Mouse (Mus musculus) kidney, postnatal 4 days (tissue): ENCODE data around the gene Slc28a1.
"Not testable (repeated sequence)": the region's sequence is repeated elsewhere in the genome, so short reads cannot be mapped to it uniquely, and the experiment has no call there.

Experiments
- DNase-seq, 2 experiments: peaks; one replicate each; pipeline ENCODE4 v3.0.0; 2021; ENCODE audit warnings: mixed read lengths in 2 of 2

Slc28a1 gene

DNA sequence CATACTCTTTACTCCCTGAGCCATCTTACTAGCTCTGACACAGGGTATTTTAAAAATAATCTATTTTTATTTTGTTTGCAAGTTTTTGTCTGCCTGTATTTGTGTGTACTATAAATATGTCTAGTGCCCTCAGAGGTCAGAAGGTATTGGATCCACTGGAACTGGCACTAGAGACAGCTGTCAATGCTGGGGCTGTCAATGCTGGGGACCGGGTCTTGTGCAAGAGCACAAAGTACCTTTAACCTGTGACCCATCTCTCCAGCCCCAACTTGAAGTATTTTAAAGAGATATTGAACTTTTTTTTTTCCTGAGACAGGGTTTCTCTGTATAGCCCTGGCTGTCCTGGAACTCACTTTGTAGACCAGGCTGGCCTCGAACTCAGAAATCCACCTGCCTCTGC lies 59.3 kb downstream of the Slc28a1 start:
- no peak for DNase-seq

DNA sequence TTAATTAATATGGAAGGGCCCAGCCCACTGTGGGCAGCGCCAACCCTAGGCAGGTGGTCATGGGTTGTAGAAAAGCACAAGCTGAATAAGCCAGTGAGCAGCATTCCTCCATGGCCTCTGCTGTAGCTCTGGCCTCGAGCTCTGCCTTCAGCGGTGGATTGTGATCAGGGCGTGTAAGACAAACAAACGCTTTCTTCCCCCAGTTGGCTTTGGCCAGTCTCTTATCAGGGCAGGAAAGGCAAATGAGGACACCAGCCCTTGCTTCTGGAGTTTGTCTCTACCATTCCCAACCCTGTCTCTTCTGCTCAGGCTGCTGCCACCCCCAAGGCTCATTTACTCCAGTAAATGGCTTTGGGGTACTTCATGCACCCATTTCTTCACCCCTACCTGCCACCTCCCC lies 60.1 kb downstream of the Slc28a1 start:
- no peak for DNase-seq

DNA sequence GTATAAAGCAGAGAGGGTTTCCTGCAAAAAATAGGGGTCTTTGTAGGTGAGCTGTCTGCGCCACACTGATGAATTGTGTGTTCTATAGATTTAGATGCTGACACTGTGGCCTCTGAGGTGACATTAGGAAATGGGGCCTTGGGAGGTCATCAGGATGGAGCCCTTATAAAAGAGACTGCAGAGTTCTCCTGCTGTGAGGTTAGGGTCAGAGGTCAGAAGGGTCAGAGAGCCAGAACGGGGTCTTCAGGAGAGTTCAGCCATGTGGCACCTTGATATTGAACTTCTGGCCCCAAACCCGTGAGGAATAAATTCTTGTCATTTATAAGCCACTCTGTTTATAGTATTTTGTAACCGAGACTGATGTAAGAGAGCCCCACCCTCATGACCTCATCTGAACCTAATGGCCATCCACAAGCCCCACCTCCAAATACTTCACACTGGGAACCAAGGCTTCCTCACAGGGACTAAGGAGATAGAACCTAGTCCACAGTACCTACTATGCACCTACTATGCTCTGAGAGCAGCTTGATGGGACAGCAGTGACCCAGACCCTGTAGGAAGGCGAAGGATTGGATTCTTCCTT lies 61.7 kb downstream of the Slc28a1 start:
- DNase-seq, result no peak

DNA sequence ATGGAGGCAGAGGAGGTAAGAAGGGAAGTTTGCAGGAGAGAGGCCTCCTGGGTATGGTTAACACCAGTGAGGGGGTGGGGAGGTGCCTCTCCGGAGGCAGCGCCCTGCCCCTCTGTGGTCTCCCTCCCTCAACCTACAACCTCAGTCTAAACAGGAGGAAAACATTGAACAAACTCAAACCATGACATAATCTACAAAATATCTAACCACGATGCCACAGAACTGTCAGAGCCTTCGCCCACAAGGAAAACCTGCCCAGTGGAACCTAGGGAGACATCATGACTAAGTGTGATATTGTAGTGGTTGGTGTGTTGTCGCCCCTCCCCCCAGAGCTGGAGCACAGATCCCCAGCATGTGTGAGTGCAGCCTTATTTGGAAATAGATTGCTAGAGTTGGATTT lies 64.9 kb downstream of the Slc28a1 start:
- no peak for DNase-seq

DNA sequence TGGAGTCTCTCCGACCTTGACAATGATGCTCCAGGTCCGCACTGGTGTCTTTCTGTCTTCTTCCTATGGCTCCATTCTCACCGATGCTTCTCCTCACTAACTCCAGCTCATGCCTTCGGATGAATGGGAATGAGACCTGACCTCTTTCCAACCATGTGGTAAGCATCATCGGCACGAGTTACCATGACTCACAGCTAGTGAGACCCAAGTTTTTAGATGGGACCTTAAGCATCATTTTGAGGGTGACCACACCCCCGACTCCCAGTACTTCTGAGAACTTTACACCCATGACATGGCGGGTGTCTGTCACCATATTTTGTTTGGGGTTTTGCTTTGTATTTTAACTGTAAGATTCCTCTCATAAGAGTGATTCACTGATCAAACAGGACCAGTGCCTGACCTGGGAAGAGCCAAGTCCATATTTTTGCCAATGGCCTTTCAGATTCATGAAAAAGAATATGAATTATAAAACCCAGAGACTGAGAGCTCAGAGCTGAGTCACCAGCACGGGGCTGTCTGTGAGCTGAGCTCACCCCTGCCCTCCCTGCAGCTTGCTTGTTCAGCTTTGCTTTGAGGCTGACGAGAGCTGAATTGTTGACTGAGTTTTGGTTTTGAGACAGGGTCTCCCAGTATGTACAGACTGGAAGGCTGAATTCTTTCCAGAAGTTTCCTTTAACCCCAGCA lies 68.0 kb downstream of the Slc28a1 start:
- DNase-seq, result no peak

DNA sequence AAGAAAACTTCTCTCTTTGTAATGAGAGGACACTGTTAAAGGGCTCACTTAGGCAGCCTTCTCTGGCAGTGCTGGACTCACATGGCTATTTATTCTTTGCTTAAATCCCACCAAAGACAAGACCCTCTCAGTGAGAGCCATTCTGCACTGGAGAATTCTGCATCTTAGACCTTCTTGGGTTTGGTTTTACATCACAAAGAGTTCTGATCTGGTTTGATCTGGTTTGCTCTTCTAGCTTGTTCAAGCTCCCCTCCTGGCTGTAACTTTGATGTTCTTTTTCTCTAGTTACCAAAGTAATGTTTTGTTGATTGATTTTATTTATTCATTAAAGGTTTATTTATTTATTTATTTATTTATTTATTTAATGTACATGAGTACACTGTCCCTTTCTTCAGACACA lies 68.6 kb downstream of the Slc28a1 start:
- DNase-seq, result no peak

DNA sequence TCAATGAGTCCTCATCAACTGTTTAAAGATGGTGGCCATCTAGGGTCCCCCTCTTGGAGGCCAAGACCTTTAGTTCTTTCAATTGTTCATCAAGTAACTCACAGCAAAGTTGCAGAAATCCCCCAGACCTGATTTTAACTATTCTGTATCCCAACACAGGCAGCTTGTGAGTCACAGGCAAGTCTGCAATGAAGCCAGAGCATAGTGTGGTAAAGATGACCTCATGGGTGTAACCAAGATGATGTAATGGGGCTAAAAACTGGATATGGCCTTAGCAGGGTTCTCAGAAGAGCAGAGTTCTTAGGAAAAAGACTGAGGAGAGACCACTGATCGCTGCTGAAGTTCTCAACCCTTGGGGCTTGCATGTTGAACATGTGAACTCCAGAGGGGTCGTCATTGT lies 69.5 kb downstream of the Slc28a1 start:
- DNase-seq, result no peak

DNA sequence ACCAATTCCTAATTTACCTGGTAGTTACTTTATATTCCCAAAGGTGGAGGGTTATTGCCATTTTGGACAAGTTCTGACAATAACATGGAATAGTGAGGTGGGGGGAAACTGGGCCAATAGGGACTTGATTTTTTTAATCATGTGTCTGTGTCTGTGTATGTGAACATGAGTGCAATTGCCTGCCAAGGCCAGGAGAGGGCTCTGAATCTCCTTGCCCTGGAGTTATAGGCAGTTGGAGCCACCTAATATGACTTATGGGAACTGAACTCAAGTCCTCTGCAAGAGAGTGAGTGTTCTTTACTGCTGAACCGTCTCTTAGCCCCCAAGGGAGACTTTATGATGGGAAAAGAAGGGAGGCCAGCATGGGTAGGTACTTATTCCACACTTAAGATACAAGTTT lies 70.1 kb downstream of the Slc28a1 start:
- DNase-seq, result no peak

DNA sequence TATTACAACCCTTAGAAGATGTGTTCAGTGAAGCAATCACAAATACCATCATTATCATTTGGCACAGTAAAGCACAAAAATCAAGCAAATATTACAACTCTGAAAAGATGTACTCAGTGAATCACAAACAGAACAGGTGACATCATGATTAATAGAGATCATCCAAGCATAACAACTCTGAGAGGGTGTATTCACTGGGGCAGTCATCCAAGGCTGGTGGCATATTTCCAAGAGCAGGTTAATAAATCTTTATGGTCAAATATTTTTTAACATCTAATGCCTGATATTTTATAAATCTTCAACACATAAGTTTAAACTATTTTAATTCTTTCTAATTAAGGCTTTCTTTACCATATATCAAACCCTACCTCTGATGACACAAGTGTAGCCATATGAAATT lies 71.4 kb downstream of the Slc28a1 start:
- peak; percentile 48 to 58 for DNase-seq

DNA sequence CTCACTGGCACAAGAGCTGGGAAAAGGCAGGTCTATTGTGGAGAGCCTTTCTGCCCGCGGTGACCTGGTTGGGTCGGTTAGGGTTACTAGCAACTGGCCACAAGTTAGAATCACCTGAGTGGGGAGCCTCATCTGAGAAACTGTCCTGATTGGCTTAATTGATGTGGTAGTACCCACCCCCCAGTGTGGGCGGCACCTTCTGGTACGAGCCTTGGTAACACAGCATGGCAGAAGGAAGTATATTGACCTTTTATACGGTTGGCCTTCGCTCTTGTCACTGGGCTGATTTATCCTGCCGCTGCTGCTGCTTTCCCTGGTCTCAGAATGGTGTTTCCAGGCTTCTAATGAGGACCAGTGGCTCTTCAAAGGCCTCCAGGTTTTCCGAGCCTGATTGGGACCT lies 74.6 kb downstream of the Slc28a1 start:
- no peak for DNase-seq

DNA sequence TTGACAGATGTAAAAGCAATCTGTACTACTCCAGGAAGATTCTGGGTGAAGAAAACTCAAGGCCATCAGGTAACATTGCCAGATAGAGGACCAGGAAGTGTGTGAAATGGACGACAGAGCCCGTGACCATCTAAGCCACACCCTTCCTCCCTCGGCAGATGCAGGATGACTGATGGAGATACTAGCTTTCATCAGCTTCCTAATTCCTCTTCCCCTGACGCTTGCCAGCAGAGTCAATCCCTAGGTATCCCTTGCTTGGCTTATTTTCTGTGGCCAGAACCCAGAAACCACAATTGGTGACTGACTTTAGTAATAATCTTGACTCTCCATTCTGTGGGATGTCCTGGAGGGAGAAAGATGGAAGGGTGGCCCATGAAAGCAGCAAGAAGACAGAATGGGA lies 80.9 kb downstream of the Slc28a1 start:
- DNase-seq, result no peak

DNA sequence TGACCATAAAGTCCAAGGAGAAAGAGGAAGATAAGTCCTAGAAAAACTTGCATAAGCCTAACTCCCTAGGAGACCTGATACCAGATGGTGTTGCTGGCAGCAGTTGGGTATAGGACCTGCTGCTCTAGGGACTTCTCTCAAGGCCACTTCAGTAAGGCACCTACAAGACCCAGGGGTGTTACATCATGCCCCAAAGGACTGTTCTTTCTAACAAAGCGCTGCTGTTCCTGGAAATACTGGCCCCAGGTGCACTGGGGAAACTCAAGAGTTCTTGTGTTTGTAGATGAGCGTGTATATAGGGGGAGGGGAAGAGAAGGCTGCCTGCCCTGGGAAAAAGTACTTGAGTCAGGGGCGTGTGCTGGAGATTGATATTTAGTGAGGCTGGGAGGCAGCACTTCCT lies 82.2 kb downstream of the Slc28a1 start:
- DNase-seq, result no peak

DNA sequence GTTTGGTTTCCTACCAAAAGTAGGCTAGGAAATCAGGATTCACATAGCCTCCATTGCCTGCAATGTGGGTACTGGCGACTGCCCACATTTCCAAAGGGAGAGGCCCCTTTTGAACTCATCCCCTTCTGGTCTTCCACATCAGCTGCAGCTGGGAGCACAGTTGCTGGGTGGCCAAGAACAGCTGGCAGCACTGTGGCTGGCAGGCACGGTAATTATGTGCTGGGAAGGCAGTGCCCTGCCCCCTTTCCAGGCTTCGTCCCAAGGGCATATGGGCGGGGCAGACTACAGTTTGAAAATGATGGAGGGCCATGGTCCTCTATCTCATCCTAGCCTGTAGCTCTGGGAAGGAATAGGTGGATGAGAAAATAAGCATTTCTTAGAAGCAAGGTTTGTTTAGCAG lies 83.9 kb downstream of the Slc28a1 start:
- peak; percentile 34 to 37 for DNase-seq

DNA sequence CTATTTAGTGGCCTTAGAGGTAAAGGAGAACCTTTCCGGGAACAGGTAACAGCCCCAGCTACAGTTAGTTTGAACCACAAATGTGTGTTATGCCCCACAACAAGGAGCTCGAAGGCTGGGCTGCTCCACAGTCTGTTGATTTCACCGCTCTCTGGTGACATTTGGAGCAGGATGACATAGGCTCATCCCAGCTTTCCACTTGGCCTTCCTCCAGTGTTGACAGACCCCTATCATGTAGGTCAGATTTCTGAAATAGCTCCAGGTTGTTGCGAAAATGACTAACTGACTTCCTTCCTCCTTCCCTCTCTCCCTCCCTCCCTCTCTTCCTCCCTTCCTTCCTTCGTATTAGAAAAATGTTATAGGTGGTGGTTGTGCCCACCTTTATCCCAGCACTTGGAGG lies 84.5 kb downstream of the Slc28a1 start:
- DNase-seq, result peak in 1 of 2 experiments; percentile 20

DNA sequence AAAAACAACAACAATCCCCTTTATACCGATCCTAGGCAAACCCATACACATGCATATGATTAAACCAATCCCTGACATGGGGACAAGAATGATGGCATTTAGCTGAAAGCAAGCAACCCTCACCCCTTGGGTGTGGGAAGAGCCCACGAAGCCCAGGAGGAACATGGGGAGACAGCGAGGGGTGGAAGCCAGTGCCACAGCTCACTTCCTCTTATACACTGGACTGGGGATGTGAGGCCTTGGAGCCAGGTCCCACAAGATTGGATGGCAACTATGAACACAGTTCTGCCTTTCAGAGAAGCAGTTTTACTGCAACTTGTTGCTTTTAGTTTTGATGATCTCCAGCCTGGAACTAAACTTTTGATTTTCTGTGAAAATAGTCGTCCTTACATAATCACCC lies 85.2 kb downstream of the Slc28a1 start:
- no peak for DNase-seq

DNA sequence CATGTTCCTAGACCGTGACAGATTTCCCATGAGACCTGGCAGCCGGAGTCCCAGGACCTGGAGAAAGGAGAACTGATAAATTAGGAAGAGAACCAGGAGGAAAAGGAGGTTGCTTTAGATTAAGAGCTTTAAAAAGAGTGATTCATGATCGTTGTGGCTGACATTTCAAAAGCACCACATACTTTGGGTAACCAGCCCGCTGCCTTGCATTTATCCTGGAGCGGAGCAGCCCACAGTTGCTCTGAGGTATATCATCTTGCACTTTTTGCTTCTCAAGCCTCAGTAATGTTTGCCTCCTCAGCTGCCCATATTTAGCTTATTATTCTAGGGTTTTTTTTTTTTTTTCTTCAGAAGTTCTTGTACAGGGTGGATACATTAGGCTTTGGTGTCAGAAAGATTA lies 87.8 kb downstream of the Slc28a1 start:
- DNase-seq, result no peak

DNA sequence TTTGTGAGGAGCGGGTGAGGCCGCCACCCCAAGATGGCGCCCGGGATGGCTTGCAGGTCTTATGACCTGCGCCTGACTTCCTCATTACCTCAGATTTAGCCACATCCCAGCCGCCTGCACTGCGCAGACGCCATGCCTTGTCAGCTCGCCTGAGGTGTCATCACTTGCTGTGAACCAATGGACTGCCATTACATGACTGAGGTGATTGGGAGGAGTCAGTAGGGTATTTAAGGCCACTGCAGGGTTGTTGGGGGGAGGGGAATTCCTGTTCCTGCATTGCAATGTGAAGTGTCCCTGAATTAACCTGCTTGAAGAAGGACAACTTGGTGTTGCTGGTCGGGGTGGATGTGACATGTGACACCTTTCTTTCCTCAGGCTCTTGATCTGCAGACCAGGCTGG lies 89.0 kb downstream of the Slc28a1 start:
- not testable (repeated sequence) for DNase-seq

DNA sequence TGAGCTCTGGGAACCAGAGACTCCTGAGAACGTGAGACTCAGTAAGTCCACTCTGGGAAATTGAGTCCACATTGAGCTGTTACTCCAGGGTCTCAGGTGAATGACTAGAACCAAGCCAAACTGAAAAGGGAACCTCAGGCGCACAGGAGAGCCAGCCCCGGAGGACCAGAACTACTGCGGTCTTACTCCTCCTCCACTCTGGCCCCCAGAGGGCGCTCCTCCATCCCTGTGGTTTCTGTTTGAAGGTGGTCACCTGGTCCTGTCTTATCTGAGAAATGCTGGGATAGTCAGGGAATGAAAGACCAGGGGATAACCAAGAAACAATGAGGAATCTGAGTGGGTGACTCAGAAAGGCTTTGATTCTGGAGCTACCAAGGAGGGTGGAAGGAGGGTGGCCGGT lies 94.3 kb downstream of the Slc28a1 start:
- peak; percentile 87 to 90 for DNase-seq

DNA sequence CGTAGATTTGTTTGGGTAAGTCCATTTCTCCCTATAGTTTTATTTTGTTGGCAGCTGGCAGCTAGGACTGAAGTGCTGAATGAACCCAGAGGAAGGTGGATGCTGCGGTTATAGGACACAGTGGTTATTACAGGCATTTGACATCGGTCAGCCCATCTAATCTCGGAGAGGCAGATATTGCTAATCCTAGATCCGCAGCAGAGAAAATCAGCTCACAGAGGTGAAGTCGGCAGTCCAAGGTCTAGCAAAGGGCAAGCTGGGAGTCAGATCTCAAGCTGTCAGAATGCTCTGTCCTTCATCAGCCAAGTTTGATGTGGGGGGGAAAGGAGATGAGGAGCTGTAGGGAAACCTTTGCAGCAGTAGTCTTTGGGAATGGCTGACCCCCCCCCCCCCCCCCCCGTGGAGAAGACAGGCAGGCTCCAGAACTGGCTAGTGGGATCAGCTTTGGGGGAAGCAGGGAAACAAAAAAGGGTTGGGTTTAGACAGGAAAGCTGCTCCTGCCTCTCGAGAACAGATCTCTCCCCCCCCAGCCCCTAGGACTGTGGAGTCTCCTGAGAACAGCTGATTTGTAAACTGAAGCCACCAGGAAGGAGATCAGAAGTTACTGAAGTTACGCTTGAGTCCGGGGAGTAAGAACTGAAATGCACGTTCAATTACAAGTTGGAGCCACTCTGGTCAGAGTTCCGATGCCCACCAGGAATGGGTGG lies 95.5 kb downstream of the Slc28a1 start:
- DNase-seq, result no peak

DNA sequence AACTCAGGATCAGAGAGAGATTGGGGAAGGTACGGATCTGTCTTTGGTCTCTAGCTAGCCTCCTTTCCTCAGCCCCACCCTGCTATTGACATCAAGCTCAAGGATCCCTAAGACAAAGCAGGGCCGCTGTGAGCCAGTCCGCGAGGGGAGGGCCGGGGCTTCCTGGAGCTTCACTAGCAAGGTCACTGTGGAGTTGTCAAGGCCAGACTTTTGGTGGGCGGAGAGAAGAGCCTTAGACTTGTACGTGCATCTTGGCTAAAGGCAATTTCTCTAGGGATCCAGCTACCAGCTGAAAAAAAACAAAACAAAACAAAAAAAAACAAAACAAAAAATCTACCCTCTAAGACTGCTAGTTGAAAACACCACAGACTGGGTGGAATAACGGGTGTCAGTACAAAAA lies 97.2 kb downstream of the Slc28a1 start:
- DNase-seq, result peak in 1 of 2 experiments; percentile 56

DNA sequence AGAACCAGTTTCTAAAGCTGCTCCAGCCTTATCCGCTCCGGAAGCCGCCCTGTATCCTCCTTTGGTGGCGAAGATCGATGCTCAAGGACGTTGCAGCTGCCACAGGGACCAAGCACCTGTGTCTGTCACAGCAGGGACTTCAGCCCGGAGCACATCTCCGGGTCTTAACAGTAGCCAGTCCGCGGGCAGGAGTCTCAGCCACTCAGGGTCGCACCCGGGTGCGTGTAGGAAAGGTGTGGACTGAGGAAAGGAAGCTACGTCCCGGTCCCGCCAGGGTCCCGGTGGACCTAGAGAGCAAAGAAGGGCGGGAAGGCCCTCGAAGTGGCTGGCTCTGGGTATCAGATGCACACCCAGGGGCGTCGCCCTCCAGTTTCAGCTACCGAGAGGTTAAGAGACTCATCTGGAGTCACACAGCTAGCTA lies 97.7 kb downstream of the Slc28a1 start:
- peak; percentile 74 to 86 for DNase-seq

DNA sequence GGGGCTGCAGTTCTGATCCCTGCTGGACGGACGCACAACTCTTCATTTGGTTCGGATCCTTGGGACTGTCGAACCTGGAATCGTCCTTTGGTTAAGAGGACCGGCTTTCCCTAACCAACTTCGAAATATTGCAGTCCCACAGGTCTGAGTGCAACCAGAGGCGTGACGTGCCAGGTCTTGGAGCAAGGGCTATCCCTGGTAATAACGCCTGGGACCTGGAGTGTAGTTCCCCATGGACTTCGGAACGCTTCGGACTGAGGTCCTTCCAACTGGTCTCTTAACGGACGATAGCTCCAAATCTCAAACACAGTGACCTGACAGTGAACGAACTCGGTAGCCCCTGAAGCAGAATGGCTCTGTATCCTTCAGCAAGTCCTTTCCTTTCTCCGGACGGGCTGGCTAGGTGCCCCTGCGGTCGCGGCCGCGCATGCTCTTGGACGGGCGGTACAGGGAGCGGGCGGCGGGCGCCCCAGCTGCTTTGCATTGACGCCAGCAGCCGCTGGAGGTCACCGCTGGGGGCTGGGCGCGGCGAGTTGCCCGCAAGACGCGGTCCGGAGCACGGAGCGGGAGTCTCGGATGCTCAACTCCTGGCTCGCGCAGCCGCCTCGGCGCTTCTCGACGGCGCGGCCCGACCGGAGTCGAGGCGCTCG lies 98.2 kb downstream of the Slc28a1 start:
- peak; percentile 98 for DNase-seq

DNA sequence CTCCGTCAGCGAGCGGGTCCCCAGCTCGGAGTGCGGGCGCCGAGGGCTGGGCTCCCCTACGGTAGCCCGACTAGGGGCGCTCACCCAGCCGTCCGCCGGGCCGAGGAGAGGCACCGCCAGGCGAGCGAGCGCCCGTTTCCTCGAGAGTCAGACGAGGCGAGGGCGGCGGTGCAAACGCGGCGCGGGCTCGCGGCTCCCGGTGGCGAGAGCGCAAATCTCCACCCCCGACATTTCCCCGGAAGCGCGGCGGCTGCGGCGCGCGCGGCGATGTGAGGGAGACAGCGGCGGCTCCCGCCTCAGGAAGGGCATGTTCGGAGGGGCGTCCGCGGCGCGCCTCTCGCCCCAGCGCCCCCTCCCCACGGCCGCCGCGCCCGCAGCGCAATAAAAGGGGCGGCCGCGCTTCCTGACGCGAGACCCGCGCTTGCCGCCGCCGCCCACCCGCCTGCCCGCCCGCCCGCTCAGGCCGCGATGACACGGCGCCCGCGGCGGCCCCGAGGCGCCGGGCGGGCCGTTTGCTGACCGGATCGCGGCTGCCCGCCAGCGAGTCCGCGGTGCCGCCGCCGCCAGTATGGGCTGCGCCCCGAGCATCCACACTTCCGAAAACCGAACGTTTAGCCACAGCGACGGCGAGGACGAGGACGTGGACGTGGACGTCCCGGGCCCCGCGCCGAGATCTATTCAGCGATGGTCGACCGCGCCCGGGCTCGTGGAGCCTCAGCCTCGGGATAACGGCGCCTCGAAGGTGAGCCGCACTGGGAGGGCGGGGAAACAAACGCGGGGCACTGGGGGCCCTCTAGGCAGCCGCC lies 99.0 kb downstream of the Slc28a1 start, which contains the start of gene Pde8a:
Pde8a (plus strand) TSS at position 250 of the 806 bp plus-strand sequence.
- DNase-seq, result peak; percentile 36 to 58
